21 mouse cellular contexts compared by ENCODE assay signal in the genomic region with DNA sequence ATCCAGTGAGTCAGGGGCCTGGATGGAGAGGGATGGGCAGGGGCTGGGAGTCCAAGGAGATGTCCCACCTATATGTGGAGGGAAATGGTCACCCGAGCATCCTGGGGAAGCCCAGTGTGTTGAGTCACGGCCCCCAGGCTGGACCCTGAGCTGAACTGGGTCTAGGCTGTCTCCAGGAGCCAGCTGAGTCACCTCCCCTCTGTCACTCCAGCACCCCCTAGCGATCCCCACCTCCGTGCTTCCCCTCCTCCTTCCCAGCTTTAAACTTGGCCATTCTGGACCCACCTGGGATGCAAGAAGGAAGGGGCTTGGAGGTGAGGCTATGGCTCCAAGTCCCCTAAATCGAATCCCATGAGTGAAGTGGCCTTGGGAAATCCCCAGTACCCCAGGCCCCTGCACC. TPM values are rescaled to one million over a fixed set of nuclear protein-coding genes. Genes with fewer than 3 reads are reported as not detected.
A peak's percentile ranks its signal among the peaks of the same experiment; 100 is the strongest.
DNase-seq lines count a peak whose midpoint lies in the region; ATAC-seq lines count a peak whose summit lies in the region.
"Had no signal": no experiment of that assay in that cellular context is flagged by ENCODE, and none has a peak within 500 bp of the region (broad histone marks: within the 10 kb centered on the region; RNA-seq: fewer than 3 reads in every experiment).

No protein-coding gene starts in this region.

- no peaks in the 10 kb centered on the region for H3K4me1 ChIP-seq in forebrain, embryonic 12.5 days
- H3K4me1 ChIP-seq: embryonic facial prominence, embryonic 12.5 days had no signal

- DNase-seq in adrenal gland, adult 18-20 months (ENCODE audit: low spot score in 2 of 2), result peak; percentile 19 to 39
- no peak for DNase-seq in adrenal gland, adult 8-10 months
- DNase-seq in kidney, postnatal 4 days, result peak; percentile 24 to 28
- DNase-seq in kidney, adult 9 months, result no peak
- DNase-seq in spleen, postnatal 4 days (ENCODE audit: low spot score in 2 of 2), result peak; percentile 24 to 69
- DNase-seq in spleen, postnatal 36 days (ENCODE audit: low spot score in 2 of 2), result no peak
- DNase-seq in adrenal gland, postnatal 14 days, result peak; percentile 72
- DNase-seq: heart, postnatal 14 days; kidney, adult 11 months; layer of hippocampus, postnatal 36 days; liver, embryonic 13.5 days had no signal

- ATAC-seq in forebrain, embryonic 12.5 days (ENCODE audit: low FRiP score), result no peak
- ATAC-seq: hindbrain, postnatal 0 days had no signal

- no peak overlapping the region for H3K9ac ChIP-seq in forebrain, embryonic 12.5 days
- H3K9ac ChIP-seq: embryonic facial prominence, embryonic 12.5 days; liver, embryonic 13.5 days had no signal

- H3K27me3 ChIP-seq in forebrain, embryonic 12.5 days, result no peaks in the 10 kb centered on the region
- H3K27me3 ChIP-seq: embryonic facial prominence, embryonic 12.5 days had no signal

- H3K27ac ChIP-seq in forebrain, embryonic 12.5 days, result no peak overlapping the region
- H3K27ac ChIP-seq: embryonic facial prominence, embryonic 12.5 days; hindbrain, postnatal 0 days; liver, embryonic 13.5 days had no signal

- H3K36me3 ChIP-seq in forebrain, embryonic 12.5 days (replicated peaks), result no peaks in the 10 kb centered on the region
- H3K36me3 ChIP-seq: embryonic facial prominence, embryonic 12.5 days; liver, embryonic 13.5 days had no signal

- H3K9me3 ChIP-seq in forebrain, embryonic 12.5 days, result no peaks in the 10 kb centered on the region
- H3K9me3 ChIP-seq: embryonic facial prominence, embryonic 12.5 days; liver, embryonic 13.5 days had no signal

- H3K4me3 ChIP-seq in forebrain, embryonic 12.5 days (replicated peaks), result no peak overlapping the region
- H3K4me3 ChIP-seq: embryonic facial prominence, embryonic 12.5 days; liver, embryonic 13.5 days had no signal

- WGBS in forebrain, embryonic 12.5 days, result 64% methylated on average over 5 of the region's 5 CpGs

- no peak overlapping the region for H3K4me2 ChIP-seq in forebrain, embryonic 12.5 days
- H3K4me2 ChIP-seq: embryonic facial prominence, embryonic 12.5 days; heart, embryonic 11.5 days; liver, embryonic 13.5 days had no signal

RNA-seq across cellular contexts. Expression of a gene that starts 24.6 kb away (rescaled TPM):
- total RNA-seq in adrenal gland, adult 18-20 months (2021), result 1 to 10 TPM; 3.7 to 3.8 TPM
- 10 to 100 TPM in 2 of 4 experiments, 1 to 10 TPM in 2; 1.8 to 12.1 (median 8.0) TPM for total RNA-seq in adrenal gland, adult 8-10 months (2022)
- 4.9 and 6.4 TPM in 2 replicates for total RNA-seq in adrenal gland, postnatal 14 days (2021)
- 1.6 and 2.0 TPM in 2 replicates for polyA plus RNA-seq in forebrain, embryonic 12.5 days (2016; fragmentation: Nextera tagmentation; extraction: Ambion mirVana)
- total RNA-seq: megakaryocyte-erythroid progenitor cell, adult 5-6 weeks had no signal

RNA-seq across cellular contexts. Expression of a gene that starts 41.1 kb away (rescaled TPM):
- total RNA-seq in adrenal gland, adult 18-20 months (2021), result not detected
- not detected for total RNA-seq in adrenal gland, adult 8-10 months (2022)
- total RNA-seq in adrenal gland, postnatal 14 days (2021), result not detected in 2 replicates
- polyA plus RNA-seq in forebrain, embryonic 12.5 days (2016; fragmentation: Nextera tagmentation; extraction: Ambion mirVana), result not detected in 2 replicates
- total RNA-seq: gastrocnemius, postnatal 4 days; heart, postnatal 14 days; hindbrain, postnatal 0 days; layer of hippocampus, postnatal 36 days; megakaryocyte-erythroid progenitor cell, adult 5-6 weeks; midbrain, postnatal 0 days had no signal
- polyA plus RNA-seq: embryonic facial prominence, embryonic 12.5 days; heart, embryonic 11.5 days; hindbrain, postnatal 0 days; large intestine, adult 2 months; limb, embryonic 11.5 days; liver, embryonic 13.5 days; lung, embryonic 16.5 days; midbrain, postnatal 0 days had no signal

Comparison
In these comparisons a context has a peak if more than half of its experiments do, and no peak if none do; other contexts are left out.
1. DNase-seq: peak in adrenal gland, adult 18-20 months (2 of 2), kidney, postnatal 4 days (2 of 2), spleen, postnatal 4 days (2 of 2) and adrenal gland, postnatal 14 days (single experiment); none in adrenal gland, adult 8-10 months (single experiment), kidney, adult 9 months (single experiment) and spleen, postnatal 36 days (0 of 2).